Mouse (Mus musculus) embryonic facial prominence, embryonic 14.5 days (tissue): ENCODE results near the gene Gm6096. TPM values are rescaled to one million over a fixed set of nuclear protein-coding genes. Genes with fewer than 3 reads are reported as not detected.

ENCODE experiments used
- polyA plus RNA-seq: library from polyadenylated mRNA; unstranded; fragments of >200 nt; fragmentation: Nextera tagmentation; extraction: Ambion mirVana; gene quantifications from 2 replicates; pipeline ENCODE4 v1.2.1, GENCODE M21; 2014

Gm6096 gene
- polyA plus RNA-seq, 1 experiment from 2014 or later: not detected

Other genes with a start within 250 kb of the Gm6096 start
- gene Scgb2b27, start 237.1 kb upstream of the Gm6096 start, polyA plus RNA-seq: not detected in 2 replicates
- gene Scgb1b27, start 229.6 kb upstream of the Gm6096 start, polyA plus RNA-seq: not detected in 2 replicates
- gene Scgb1b30, start 155.6 kb upstream of the Gm6096 start, polyA plus RNA-seq: not detected in 2 replicates
- gene Wtip, start 117.8 kb upstream of the Gm6096 start, polyA plus RNA-seq: 6.8 and 7.8 TPM in 2 replicates
- gene Uba2, start 81.4 kb upstream of the Gm6096 start, polyA plus RNA-seq: 166 and 183 TPM in 2 replicates
- gene Pdcd2l, start 54.4 kb upstream of the Gm6096 start, polyA plus RNA-seq: 47.5 and 55.0 TPM in 2 replicates
- gene Gpi1, start 20.7 kb upstream of the Gm6096 start, polyA plus RNA-seq: 313 and 332 TPM in 2 replicates
- 36.1 and 40.3 TPM in 2 replicates for gene 4931406P16Rik, start 62.5 kb downstream of the Gm6096 start, polyA plus RNA-seq
- 62.7 and 63.4 TPM in 2 replicates for gene Lsm14a, start 142.3 kb downstream of the Gm6096 start, polyA plus RNA-seq